ENCODE assay signal across 8 mouse cellular contexts in genomic region chrX:12135121-12136111, GRCm38 (mm10). TPM values are rescaled to one million over a fixed set of nuclear protein-coding genes. Genes with fewer than 3 reads are reported as not detected.
DNase-seq lines count a peak whose midpoint lies in the region; ATAC-seq and TF ChIP-seq lines count a peak whose summit lies in the region.

No protein-coding gene starts in this region.

- peak; percentile 42; the same call in 1 of the 2 replicates for ATAC-seq in lung, embryonic 14.5 days (ENCODE audit: insufficient read depth)
- peak; percentile 67 for ATAC-seq in neutrophil, adult 5-6 weeks (ENCODE audit: extremely low read depth, insufficient number of reproducible peaks, low FRiP score, poor library complexity, severe bottlenecking)

- peak; percentile 83 for DNase-seq in 3134 (ENCODE audit: extremely low read depth, insufficient read length, low spot score)
- peak; percentile 73 for DNase-seq in brain, adult 2 months (ENCODE audit: low read depth, low spot score)
- peak; percentile 76 for DNase-seq in gastrocnemius, postnatal 10 days
- peak; percentile 88 for DNase-seq in induced T-regulatory cell, adult 2 months (ENCODE audit: low read depth)
- DNase-seq in lung, embryonic 14.5 days, result peak; percentile 80
- DNase-seq in urinary bladder, adult 18-20 months (ENCODE audit: low spot score in 2 of 2), result no peak

- H3K4me3 ChIP-seq in C2C12 (ENCODE audit: insufficient read depth, poor library complexity, severe bottlenecking), result peak overlapping the region; percentile 26
- H3K4me3 ChIP-seq in lung, embryonic 14.5 days (ENCODE audit: low read depth, low read length), result peak overlapping the region; percentile 37

- no peaks in the 10 kb centered on the region for H3K79me3 ChIP-seq in C2C12 (ENCODE audit: low read depth)

- peak overlapping the region; percentile 74 for H3K4me2 ChIP-seq in lung, embryonic 14.5 days

- H3ac ChIP-seq in C2C12 (ENCODE audit: control insufficient read depth, insufficient read length, low read depth), result peak overlapping the region; percentile 56

- no peaks in the 10 kb centered on the region for H3K27me3 ChIP-seq in C2C12 (ENCODE audit: control insufficient read depth, insufficient read depth, insufficient read length)
- peaks cover 57% of the 10 kb centered on the region for H3K27me3 ChIP-seq in lung, embryonic 14.5 days (ENCODE audit: insufficient read depth, low read length)

- H3K4me1 ChIP-seq in lung, embryonic 14.5 days (ENCODE audit: insufficient read depth), result peaks cover 2% of the 10 kb centered on the region; the same call in 1 of the 2 replicates

- peak overlapping the region; percentile 40 for H3K9ac ChIP-seq in lung, embryonic 14.5 days

- WGBS in lung, embryonic 14.5 days, result 1% methylated on average over 55 of the region's 75 CpGs

- H3K36me3 ChIP-seq in C2C12 (ENCODE audit: control insufficient read depth, insufficient read depth), result no peaks in the 10 kb centered on the region
- H3K36me3 ChIP-seq in lung, embryonic 14.5 days (ENCODE audit: insufficient read depth), result no peaks in the 10 kb centered on the region

- no peaks in the 10 kb centered on the region for H3K79me2 ChIP-seq in C2C12 (ENCODE audit: control insufficient read depth, insufficient read depth)

- TF ChIP-seq CTCF in C2C12 (IDR thresholded peaks at IDR 0.05; ENCODE audit: control insufficient read depth, insufficient read depth, insufficient read length), result no peak
- TF ChIP-seq CTCF in lung, embryonic 14.5 days (IDR thresholded peaks at IDR 0.05; ENCODE audit: low read depth), result no peak

- peak overlapping the region; percentile 84 for H3K27ac ChIP-seq in lung, embryonic 14.5 days (ENCODE audit: low read depth)

- no peaks in the 10 kb centered on the region for H3K9me3 ChIP-seq in lung, embryonic 14.5 days (ENCODE audit: low read depth, low read length)

TF ChIP-seq in C2C12, 6 proteins besides CTCF, POLR2A, EP300 and RAD21:
- TF ChIP-seq CEBPB (IDR thresholded peaks at IDR 0.05; ENCODE audit: low read depth) (no peak), MYOD1 (IDR thresholded peaks at IDR 0.05; ENCODE audit: control insufficient read depth, insufficient read length, low read depth) (no peak), MYOG (IDR thresholded peaks at IDR 0.05; ENCODE audit: control insufficient read depth, extremely low read depth, insufficient read length) (no peak), MAX (IDR thresholded peaks at IDR 0.05) (no peak), USF1 (IDR thresholded peaks at IDR 0.05; ENCODE audit: low read depth) (no peak), FOSL1 (IDR thresholded peaks at IDR 0.05; ENCODE audit: insufficient read depth, low read length, poor library complexity, severe bottlenecking) (no peak)

RNA-seq across cellular contexts. Expression of gene Bcor, which starts 24.7 kb away (rescaled TPM):
- 15.2 TPM for polyA plus RNA-seq in C2C12 (2012; fragmentation: generic; extraction: Trizol)
- total RNA-seq in gastrocnemius, postnatal 10 days (2021), result 10 to 100 TPM; 20.6 to 28.0 TPM
- polyA plus RNA-seq in lung, embryonic 14.5 days (2014; fragmentation: Nextera tagmentation; extraction: Ambion mirVana), result 27.8 and 28.9 TPM in 2 replicates
- 48.4 and 53.0 TPM in 2 replicates for total RNA-seq in neutrophil, adult 5-6 weeks (2017)

Comparison
In these comparisons a context has a peak if more than half of its experiments do, and no peak if none do; other contexts are left out.
1. DNase-seq: peak in 3134 (single experiment), brain, adult 2 months (single experiment), gastrocnemius, postnatal 10 days (single experiment), induced T-regulatory cell, adult 2 months (single experiment) and lung, embryonic 14.5 days (single experiment); none in urinary bladder, adult 18-20 months (0 of 2).